Mouse (Mus musculus) thymus, adult 2 months (tissue): ENCODE data around the gene Cux2. TPM values are rescaled to one million over a fixed set of nuclear protein-coding genes. Genes with fewer than 3 reads are reported as not detected.

Source experiments
- DNase-seq: peaks from one replicate; pipeline ENCODE4 v3.0.0; 2021
- H3K27ac ChIP-seq: fragments of 200-500 bp; 2 replicates; pipeline ENCODE4 v1.5.1; 2012; ENCODE audit warnings: low read length, control low read depth; ENCODE audit not compliant: control insufficient read depth, insufficient read depth
- H3K27me3 ChIP-seq: fragments of 200-500 bp; 2 replicates; pipeline ENCODE4 v1.6.1; 2012; ENCODE audit warnings: mild to moderate bottlenecking, low read length, moderate library complexity, mixed read lengths; ENCODE audit not compliant: control insufficient read depth, insufficient read depth
- H3K36me3 ChIP-seq: fragments of 200-500 bp; 2 replicates; pipeline ENCODE4 v1.6.1; 2012; ENCODE audit warnings: mild to moderate bottlenecking, low read length, moderate library complexity; ENCODE audit not compliant: control insufficient read depth, insufficient read depth
- H3K4me1 ChIP-seq: fragments of 200-500 bp; replicated peaks from 2 replicates; pipeline ENCODE4 v1.6.1; 2012; ENCODE audit warnings: low read length; ENCODE audit not compliant: control insufficient read depth, insufficient read depth
- H3K4me3 ChIP-seq: fragments of 200-500 bp; 2 replicates; pipeline ENCODE4 v1.5.1; 2012; ENCODE audit warnings: mild to moderate bottlenecking, low read length, control low read depth, moderate library complexity; ENCODE audit not compliant: control insufficient read depth, insufficient read depth
- CTCF ChIP-seq: fragments of 200-500 bp; IDR thresholded peaks from 2 replicates; pipeline ENCODE4 v1.5.1; 2012; ENCODE audit warnings: mild to moderate bottlenecking, control low read depth, low read length, moderate library complexity, borderline replicate concordance; ENCODE audit not compliant: control insufficient read depth, poor library complexity, insufficient read depth; ENCODE audit errors: extremely low read depth
- POLR2A ChIP-seq: fragments of 200-500 bp; IDR thresholded peaks from 2 replicates; pipeline ENCODE4 v1.6.1; 2012; ENCODE audit warnings: mild to moderate bottlenecking, low read length, control low read depth, moderate library complexity; ENCODE audit not compliant: control insufficient read depth, poor library complexity, insufficient read depth; ENCODE audit errors: extremely low read depth
- WGBS: fragments of 180-500 bp; shearing (Covaris S2); methylation state at CpG from one replicate; pipeline ENCODE4 v1.1.7; 2018; 5-methylcytosine and 5-hydroxymethylcytosine counted together
- polyA plus RNA-seq: library from polyadenylated mRNA; depleted of rRNA; stranded (reverse); fragments of >200 nt; gene quantifications from 2 replicates; pipeline ENCODE4 v1.2.3, GENCODE M21; 2012

The Cux2 gene
- polyA plus RNA-seq, 1 experiment = 0.75 TPM

DNA sequence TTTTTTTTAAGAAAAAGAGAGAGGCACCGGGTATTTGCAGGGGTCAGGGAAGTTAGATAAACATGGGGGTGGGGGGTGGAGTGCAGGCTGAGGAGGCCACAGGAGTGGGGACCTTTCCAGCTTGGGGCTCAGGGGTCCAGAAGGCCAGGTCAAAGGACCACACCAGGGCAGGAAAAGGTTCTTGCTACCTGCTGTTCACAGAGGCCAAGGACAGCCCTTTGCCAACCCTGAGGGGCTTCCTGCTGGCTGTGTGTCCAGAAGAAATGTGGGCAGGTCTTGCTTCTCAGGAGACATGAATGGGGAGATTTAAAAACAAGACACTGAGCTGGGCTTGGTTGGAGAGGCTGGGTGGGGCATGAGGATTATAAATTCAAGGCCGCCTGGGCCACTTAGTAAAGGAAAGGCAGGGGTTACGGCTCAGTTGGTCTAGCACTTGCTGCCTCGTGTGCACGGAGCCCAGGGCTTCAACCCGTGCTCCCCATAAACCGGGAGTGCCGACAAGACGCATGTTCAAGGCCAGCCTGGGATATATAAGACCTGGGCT, 160.0 kb downstream of the Cux2 start:
- TF ChIP-seq POLR2A (no peak), CTCF (no peak)
- no peak overlapping the region for H3K27ac ChIP-seq
- no peak overlapping the region for H3K4me3 ChIP-seq
- H3K4me1 ChIP-seq = no peaks in the 10 kb centered on the region
- DNase-seq = no peak
- WGBS = 83% methylated on average over 9 of the region's 9 CpGs
- H3K36me3 ChIP-seq = no peaks in the 10 kb centered on the region
- no peaks in the 10 kb centered on the region for H3K27me3 ChIP-seq

DNA sequence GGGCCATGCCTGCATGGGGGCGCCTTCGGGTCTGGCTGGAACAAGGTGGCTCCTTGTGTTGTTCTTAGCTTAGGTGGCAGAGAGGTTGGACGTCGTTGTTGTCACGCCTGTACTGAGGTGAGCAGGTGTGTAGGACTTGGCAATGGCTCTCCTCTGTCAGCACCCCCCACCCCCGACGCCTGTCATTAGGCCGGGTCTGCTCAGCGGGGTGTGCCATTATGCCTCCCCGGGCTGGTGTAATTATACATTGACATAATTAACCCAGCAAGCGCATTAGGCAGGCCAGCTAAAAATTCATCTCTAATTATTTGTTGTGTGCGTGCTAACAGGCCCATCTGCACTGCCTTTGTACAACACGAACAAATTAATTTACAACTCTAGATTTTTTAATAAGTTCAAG, 160.5 kb downstream of the Cux2 start:
- Histone ChIP-seq H3K27me3 (no peaks in the 10 kb centered on the region), H3K4me3 (no peak overlapping the region), H3K27ac (no peak overlapping the region), H3K36me3 (no peaks in the 10 kb centered on the region), H3K4me1 (no peaks in the 10 kb centered on the region)
- WGBS = 88% methylated on average over 13 of the region's 13 CpGs
- no peak for DNase-seq
- no peak for TF ChIP-seq POLR2A
- no peak for TF ChIP-seq CTCF

DNA sequence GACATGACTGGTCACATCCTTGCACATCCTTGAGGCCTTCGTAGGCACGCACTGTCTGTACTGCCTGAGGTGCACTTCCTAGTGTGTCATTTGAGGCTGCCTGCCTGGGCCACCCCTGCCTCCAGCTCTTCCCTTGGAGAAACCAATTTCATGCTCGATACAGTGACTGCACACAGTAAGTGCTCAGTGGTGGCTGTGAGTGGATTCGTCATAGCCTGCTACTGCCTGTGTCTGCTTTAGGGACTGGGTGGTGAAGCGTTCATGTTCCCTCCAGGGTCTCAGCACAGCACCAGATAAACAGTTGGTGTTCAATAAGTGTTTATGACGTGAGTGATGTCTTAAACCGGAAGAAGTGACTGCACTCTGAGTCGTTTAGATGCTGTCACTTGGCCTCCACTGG, 166.5 kb downstream of the Cux2 start:
- H3K36me3 ChIP-seq = no peaks in the 10 kb centered on the region
- TF ChIP-seq CTCF = no peak
- TF ChIP-seq POLR2A = no peak
- no peaks in the 10 kb centered on the region for H3K4me1 ChIP-seq
- no peak overlapping the region for H3K27ac ChIP-seq
- DNase-seq = no peak
- H3K4me3 ChIP-seq = no peak overlapping the region
- no peaks in the 10 kb centered on the region for H3K27me3 ChIP-seq
- 87% methylated on average over 8 of the region's 8 CpGs for WGBS

DNA sequence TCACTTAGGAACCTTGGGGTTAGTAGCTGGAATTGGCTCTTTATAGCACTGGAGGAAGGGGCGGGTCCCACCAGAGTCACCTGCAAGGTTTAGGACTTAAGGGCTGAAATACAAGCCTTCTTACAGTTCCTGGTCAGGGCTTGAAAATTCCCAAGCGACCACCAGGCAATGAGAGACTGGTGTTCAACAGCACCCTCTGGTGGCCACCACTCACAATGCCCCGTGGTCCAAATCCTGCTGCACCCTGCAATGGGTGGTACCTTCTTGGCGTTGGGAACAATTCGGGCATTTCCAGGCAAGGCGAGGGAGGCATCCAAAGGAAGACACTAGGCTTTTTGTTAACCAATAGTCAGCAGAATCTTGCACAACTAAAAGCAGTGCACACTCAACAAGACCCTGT, 170.7 kb downstream of the Cux2 start:
- no peak overlapping the region for H3K4me3 ChIP-seq
- 64% methylated on average over 6 of the region's 6 CpGs for WGBS
- no peak overlapping the region for H3K27ac ChIP-seq
- TF ChIP-seq CTCF = peak; percentile 85
- TF ChIP-seq POLR2A = no peak
- no peaks in the 10 kb centered on the region for H3K36me3 ChIP-seq
- H3K27me3 ChIP-seq = no peaks in the 10 kb centered on the region
- H3K4me1 ChIP-seq = no peaks in the 10 kb centered on the region
- peak; percentile 54 for DNase-seq

DNA sequence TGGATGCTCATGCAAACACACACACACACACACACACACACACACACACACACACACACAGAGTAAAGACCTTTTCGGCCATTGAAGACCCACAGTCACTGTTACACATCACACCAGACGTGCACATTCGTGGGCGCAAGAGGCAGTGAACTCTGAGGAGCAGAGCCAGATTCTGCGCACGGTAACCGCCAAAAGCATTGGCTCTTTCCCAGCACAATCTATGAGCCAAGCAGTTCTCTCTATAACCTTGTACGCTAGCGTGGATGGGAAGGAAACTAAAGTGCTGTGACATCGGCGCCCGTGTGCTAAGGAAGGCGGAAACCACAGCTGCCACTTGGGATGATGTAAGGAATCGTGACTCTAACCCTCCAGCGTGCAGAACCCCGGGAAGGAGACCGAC, 171.2 kb downstream of the Cux2 start:
- no peak for DNase-seq
- no peak for TF ChIP-seq CTCF
- no peak for TF ChIP-seq POLR2A
- Histone ChIP-seq H3K27me3 (no peaks in the 10 kb centered on the region), H3K4me1 (no peaks in the 10 kb centered on the region), H3K4me3 (no peak overlapping the region), H3K27ac (no peak overlapping the region), H3K36me3 (no peaks in the 10 kb centered on the region)
- 85% methylated on average over 17 of the region's 17 CpGs for WGBS

DNA sequence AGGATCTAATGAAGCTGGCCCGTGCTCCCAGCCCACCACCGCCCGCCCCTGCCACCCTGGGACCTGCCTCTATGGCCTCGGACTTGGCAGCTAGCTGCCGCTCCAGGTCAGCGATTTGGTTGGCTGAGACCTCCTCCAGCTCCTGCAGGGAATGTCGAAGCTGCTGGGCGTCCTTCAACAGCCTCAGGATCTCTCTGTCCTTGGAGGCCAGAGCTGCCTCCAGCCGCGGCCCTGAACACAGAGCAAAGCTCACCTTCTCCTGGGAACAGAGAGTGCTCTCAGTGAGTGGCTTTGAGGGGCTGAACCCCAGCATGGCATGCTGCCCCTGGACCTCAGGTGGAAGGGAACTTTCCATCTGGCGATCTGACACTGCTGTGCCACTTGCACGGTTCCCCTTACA, 173.0 kb downstream of the Cux2 start:
- WGBS = 92% methylated on average over 12 of the region's 12 CpGs
- Histone ChIP-seq H3K4me3 (no peak overlapping the region), H3K27ac (no peak overlapping the region), H3K27me3 (no peaks in the 10 kb centered on the region), H3K36me3 (no peaks in the 10 kb centered on the region), H3K4me1 (no peaks in the 10 kb centered on the region)
- TF ChIP-seq CTCF (no peak), POLR2A (no peak)
- DNase-seq = no peak

DNA sequence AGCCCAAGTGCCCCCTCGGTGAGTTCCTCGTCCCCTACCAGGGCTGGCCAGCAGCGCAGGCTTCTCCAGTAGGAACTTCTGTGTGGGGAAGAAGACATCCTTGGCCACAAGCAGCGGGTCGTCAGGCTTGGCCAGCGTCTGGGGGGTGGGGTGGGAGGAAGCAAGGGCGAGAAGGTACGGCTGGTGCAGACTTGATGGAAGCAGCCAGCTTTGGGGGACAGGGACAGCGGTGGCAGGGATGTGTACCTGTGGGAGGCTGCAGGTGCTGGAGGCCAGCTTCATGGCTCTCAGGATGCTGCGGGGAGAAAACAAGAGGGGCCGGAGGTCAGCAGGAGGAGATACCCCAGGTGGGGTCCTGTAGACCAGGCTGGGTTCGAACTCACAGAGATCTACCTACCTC, 174.9 kb downstream of the Cux2 start:
- no peaks in the 10 kb centered on the region for H3K27me3 ChIP-seq
- H3K36me3 ChIP-seq = no peaks in the 10 kb centered on the region
- no peak for TF ChIP-seq CTCF
- TF ChIP-seq POLR2A = no peak
- DNase-seq = no peak
- WGBS = 92% methylated on average over 12 of the region's 12 CpGs
- H3K4me1 ChIP-seq = no peaks in the 10 kb centered on the region
- no peak overlapping the region for H3K27ac ChIP-seq
- no peak overlapping the region for H3K4me3 ChIP-seq
